Mouse (Mus musculus): Measurements from ENCODE around the gene Prelid1.

Prelid1 gene

GRCm38 (mm10) chr13:55319931-55320533, at the start of gene Prelid1:
Gene Prelid1, plus strand, starts transcription at chr13:55320500.
- DNase-seq (ENCODE audit: low read depth, low spot score): no peak

GRCm38 (mm10) chr13:55277203-55277602, 43.1 kb upstream of the Prelid1 start:
- DNase-seq (ENCODE audit: low read depth, low spot score): no peak

- DNase-seq (ENCODE audit: low read depth, low spot score): no peak
Measured at GRCm38 (mm10) chr13:55277646-55278045, 42.7 kb upstream of the Prelid1 start.

- DNase-seq (ENCODE audit: low read depth, low spot score): peak; percentile 51
Measured at GRCm38 (mm10) chr13:55288854-55289253, 31.4 kb upstream of the Prelid1 start.

DNA sequence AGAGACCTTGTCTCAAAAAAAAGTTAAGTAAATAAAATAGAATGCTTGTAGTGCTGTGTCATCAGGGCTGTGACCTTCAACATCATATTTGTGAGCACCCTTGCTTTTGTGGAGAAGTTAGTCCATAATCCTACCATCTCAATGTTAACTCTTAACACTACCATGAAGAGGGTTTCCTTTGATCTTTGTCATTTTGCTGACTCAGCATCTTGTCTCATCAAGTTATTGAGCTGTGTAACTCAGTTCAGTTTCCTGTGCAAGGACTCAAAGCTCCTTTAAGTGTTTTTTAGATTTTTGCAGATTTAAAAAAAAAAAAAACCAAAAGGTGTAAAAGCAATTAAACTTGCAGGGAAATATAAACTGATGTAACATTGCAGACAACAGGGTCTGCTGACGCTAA, 23.5 kb upstream of the Prelid1 start:
- no peak for DNase-seq (ENCODE audit: low read depth, low spot score)

DNA sequence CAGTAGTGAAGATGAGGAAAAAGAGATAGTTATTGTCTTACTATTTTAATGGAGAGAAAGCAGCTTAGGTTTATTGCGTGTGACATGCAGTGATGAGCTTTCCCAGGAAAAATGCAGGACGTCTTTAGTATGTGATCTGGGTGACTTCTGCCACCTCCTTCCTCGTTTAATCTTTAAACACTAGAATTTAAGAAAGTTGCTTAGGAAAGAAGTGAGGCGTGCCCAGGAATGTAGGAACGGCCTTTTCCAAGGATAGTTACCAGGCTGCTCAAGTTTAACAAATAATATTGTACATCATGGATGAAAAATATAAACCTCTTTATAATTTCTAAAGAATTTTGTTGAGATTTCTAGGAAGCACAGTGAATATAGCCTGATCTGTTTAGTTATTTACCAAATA, 19.4 kb upstream of the Prelid1 start:
- DNase-seq (ENCODE audit: low read depth, low spot score): no peak

DNA sequence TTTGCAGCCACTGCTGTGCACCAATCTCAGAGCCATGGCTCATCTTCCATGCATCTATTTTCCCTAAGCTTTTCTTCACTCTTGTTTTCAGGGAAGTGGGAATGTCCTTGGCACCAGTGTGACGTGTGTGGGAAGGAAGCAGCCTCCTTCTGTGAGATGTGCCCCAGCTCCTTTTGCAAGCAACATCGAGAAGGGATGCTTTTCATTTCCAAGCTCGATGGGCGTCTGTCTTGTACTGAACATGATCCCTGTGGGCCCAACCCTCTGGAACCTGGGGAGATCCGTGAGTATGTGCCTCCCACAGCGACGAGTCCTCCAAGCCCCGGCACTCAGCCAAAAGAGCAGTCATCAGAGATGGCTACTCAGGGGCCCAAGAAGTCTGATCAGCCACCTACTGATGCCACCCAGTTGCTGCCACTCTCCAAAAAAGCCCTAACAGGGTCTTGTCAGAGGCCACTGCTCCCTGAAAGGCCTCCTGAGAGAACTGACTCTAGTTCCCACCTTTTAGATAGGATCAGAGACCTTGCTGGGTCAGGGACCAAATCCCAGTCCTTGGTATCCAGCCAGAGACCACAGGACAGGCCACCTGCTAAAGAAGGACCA, 8.2 kb upstream of the Prelid1 start:
- DNase-seq (ENCODE audit: low read depth, low spot score): no peak

DNA sequence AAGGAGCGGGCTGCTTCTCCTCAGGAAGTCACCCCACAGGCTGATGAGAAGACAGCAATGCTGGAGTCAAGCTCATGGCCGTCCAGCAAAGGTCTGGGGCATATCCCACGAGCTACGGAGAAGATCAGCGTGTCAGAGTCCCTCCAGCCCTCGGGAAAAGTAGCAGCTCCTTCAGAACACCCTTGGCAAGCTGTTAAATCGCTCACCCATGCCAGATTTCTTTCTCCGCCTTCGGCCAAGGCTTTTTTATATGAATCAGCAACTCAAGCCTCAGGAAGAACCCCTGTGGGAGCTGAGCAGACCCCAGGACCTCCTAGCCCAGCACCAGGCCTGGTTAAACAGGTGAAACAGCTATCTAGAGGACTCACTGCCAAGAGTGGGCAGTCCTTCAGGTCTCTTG, 7.2 kb upstream of the Prelid1 start:
- DNase-seq (ENCODE audit: low read depth, low spot score): no peak

GRCm38 (mm10) chr13:55314891-55315412, 5.3 kb upstream of the Prelid1 start:
- DNase-seq (ENCODE audit: low read depth, low spot score): no peak

DNA sequence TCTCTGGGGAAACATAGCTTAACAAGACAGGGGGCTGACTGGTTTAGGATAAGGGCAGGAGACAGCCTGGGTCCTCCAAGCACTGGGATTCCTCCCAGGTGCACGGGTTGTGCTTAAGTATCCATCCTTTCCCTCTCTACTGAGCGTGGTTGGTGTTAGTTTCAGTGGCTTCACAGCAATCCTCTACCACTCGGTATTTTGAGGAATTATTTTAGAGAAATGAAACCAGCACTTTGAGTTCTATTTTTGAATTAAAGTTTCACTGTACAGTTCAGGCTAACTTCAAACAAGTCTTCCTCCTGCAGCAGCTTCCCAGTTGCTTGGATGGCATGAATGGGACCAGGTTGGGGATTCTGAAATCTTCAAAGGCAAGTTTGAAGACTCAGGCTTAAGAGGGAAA, 1.9 kb upstream of the Prelid1 start:
- no peak for DNase-seq (ENCODE audit: low read depth, low spot score)

- peak; percentile 93 for DNase-seq (ENCODE audit: low read depth, low spot score)
Measured at GRCm38 (mm10) chr13:55321434-55322129, 1.3 kb downstream of the Prelid1 start, which contains the start of gene Rab24. Gene Rab24, minus strand, starts transcription at chr13:55321946.

DNA sequence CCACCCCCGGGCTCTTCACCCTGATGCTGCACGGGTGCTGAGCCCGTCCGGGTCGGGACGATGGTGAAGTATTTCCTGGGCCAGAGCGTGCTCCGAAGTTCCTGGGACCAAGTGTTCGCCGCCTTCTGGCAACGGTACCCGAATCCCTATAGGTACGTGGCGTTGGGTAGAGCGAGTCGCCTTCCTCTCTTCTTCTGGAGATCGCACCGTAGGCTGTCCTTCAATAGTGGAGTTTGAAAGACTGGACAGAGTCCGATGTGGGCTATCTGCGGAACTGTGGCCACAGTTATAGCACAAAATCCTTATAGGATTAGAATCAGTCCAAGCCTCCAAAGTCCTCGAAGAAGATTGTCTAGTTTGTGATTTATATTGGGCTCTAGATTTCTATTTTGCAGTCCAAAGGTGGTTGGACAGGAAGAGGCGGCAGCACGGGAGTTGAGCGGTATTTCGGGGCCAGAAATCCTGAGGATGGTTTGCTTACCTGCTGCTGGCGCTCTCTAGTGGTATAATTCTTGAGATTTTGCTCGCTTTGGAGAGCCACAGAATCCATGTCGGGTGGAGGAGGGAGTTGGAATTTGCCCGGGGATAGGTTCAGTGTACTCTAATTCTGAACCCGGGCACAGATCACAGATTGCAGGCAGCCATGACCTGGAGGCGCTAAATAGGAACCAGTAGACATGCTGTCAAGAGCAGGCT, 2.0 kb downstream of the Prelid1 start:
- peak; percentile 63 for DNase-seq (ENCODE audit: low read depth, low spot score)

- DNase-seq (ENCODE audit: low read depth, low spot score): no peak
Measured at GRCm38 (mm10) chr13:55325596-55325995, 5.3 kb downstream of the Prelid1 start.

DNA sequence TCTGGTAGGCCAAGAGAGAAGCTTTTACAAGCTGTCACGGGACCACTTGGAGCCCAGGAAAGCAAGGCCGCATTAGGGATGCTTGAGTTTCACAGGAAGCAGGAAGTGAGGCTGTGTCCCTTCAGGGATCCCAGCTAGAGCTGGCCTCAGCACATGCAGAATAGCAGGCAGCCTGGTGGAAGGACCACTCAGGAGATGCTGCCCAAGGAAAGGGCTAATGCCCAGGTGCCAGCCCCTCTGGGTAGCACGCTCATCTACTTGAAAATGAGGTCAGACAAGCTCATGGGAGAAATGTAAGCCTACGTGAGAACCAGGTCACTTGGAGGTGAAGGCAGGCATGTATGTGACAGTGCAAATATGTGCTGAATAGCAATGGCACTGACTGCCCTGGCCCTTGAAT, 6.9 kb downstream of the Prelid1 start:
- no peak for DNase-seq (ENCODE audit: low read depth, low spot score)

- DNase-seq (ENCODE audit: low read depth, low spot score): peak; percentile 96
Measured at GRCm38 (mm10) chr13:55327633-55328032, 7.3 kb downstream of the Prelid1 start.

GRCm38 (mm10) chr13:55328171-55328570, 7.9 kb downstream of the Prelid1 start:
- DNase-seq (ENCODE audit: low read depth, low spot score): no peak

DNA sequence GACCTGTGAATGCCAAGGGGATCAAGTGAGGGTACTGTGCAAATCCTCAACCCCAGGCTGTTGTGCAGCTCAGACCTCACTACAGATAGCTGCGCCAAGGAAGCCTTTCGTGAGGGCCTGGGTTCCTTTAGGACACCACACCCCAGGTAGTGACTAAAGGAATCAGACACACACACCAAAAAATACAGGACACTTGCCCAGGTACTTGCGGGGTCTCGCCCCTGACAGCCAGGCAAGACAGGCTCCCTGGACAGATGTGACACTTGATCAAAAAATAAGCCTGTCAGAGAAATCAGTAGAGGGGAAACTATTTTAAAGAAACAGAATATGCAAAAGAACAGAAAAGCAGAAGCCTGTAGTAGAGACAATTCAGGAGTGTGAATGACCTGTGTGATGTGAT, 8.3 kb downstream of the Prelid1 start:
- no peak for DNase-seq (ENCODE audit: low read depth, low spot score)

DNA sequence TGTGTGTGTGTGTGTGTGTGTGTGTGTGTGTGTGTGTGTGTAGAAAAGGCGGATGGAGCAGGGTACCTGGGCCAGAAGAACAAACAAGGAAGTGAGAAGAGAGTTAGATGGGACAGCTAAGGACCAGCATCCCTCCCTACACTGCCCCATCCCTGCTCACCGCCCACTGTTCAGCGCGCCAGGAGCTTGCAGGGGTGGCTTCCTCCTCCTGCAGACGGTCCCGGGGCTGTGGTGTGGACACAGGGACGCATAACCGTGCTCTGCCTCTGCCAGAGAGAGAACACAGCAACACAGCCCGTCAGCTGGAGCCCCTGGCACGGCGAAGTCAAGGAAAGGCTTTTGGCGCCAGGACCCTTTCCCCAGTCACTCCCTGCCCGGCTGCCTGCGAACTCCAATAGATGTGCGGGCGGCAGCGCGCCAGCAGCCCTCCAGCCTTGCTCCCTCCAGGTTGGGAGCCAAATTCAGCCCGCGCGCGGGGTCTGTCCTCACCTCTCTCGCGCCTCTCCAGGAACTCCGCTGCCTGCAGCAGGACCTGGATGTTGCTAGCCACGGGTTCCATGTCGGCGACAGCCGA, 8.9 kb downstream of the Prelid1 start:
- no peak for DNase-seq (ENCODE audit: low read depth, low spot score)

DNA sequence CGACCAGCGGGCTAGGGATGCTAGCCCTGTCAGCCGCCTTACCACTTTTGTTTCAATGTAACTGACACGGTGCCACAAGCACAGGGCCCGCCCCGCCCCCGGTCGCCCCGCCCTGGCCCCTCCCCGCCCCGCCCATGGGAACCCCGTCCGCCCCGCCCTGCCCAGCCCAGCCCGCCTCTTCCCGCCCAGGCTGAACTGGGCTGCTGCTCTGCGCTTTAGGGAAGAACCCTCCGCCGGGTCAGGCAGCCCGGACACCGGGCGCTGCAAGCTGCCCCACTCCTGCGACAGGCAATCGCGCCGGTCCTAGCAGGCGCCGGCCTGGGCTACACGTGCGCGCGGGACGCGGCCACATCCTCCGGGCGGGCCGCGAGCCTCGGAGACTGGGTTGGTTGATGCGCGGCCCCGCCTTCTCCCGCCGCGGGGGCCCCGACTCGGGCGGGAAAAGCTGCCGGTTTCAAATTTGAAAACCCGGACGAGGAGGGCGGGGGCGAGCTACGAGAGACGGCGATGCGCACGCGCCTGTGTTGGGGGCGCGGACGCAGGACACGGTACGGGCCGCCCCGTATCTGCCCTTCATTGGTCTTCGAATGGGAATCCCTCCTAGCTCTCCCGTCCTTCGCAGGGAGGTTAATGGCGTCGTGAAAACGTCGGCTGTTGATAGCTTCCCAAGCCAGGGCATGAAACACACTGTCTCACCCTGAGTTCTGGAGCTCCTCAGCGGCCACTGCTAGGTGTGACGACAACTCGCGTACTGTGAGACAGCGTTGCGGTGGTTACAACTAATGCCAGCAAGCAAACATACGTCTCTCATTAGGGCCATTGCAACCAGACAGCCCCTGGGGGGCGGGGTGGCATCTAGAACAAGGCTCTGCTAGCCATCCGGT, 9.6 kb downstream of the Prelid1 start, which contains the start of gene Mxd3:
TSS of gene Mxd3 (minus strand) at position 141 of the 884 bp plus-strand sequence.
- peak; percentile 89 for DNase-seq (ENCODE audit: low read depth, low spot score)

GRCm38 (mm10) chr13:55330567-55331400, 10.5 kb downstream of the Prelid1 start:
- no peak for DNase-seq (ENCODE audit: low read depth, low spot score)
